Mouse (Mus musculus): ENCODE measurements around the gene Krtap5-5. TPM values are rescaled to one million over a fixed set of nuclear protein-coding genes. Genes with fewer than 3 reads are reported as not detected.

The Krtap5-5 gene
- total RNA-seq, 2 experiments from 2014 or later, result not detected

Other genes starting within 250 kb of the Krtap5-5 start
- 10 to 100 TPM; 27.0 to 29.1 TPM for gene Mob2, start 168.9 kb downstream of the Krtap5-5 start, total RNA-seq (2021)
- gene Dusp8, start 134.1 kb downstream of the Krtap5-5 start, total RNA-seq (2021), result 100 to 1,000 TPM; 127 to 139 TPM
- gene Gm45618, start 109.2 kb downstream of the Krtap5-5 start, total RNA-seq (2021), result not detected
- not detected for gene Gm39115, start 93.9 kb downstream of the Krtap5-5 start, total RNA-seq (2021)
- gene Gm45337, start 85.4 kb downstream of the Krtap5-5 start, total RNA-seq (2021), result not detected
- not detected for gene Gm29735, start 72.9 kb downstream of the Krtap5-5 start, total RNA-seq (2021)
- gene Gm4553, start 64.2 kb downstream of the Krtap5-5 start, total RNA-seq (2021), result not detected
- gene Krtap5-2, start 54.0 kb downstream of the Krtap5-5 start, total RNA-seq (2021), result not detected
- gene Gm10153, start 39.6 kb downstream of the Krtap5-5 start, total RNA-seq (2021), result not detected
- not detected for gene Krtap5-3, start 28.6 kb downstream of the Krtap5-5 start, total RNA-seq (2021)
- gene Gm7579, start 18.1 kb downstream of the Krtap5-5 start, total RNA-seq (2021), result not detected
- not detected for gene Gm40460, start 11.1 kb upstream of the Krtap5-5 start, total RNA-seq (2021)
- not detected for gene Gm2431, start 28.4 kb upstream of the Krtap5-5 start, total RNA-seq (2021)
- not detected for gene Gm4559, start 44.4 kb upstream of the Krtap5-5 start, total RNA-seq (2021)
- not detected for gene Krtap5-1, start 67.1 kb upstream of the Krtap5-5 start, total RNA-seq (2021)
- not detected for gene Krtap5-4, start 73.6 kb upstream of the Krtap5-5 start, total RNA-seq (2021)
- gene Ifitm10, start 143.8 kb upstream of the Krtap5-5 start, total RNA-seq (2021), result 10 to 100 TPM; 40.7 to 41.8 TPM
- 10 to 100 TPM in 1 of 2 experiments, 1 to 10 TPM in 1; 3.2 to 10.3 TPM for gene Gm49369, start 152.7 kb upstream of the Krtap5-5 start, total RNA-seq (2021)
- 100 to 1,000 TPM; 313 to 344 TPM for gene Ctsd, start 158.1 kb upstream of the Krtap5-5 start, total RNA-seq (2021)
- not detected for gene Syt8, start 204.9 kb upstream of the Krtap5-5 start, total RNA-seq (2021)
- gene Tnni2, start 211.8 kb upstream of the Krtap5-5 start, total RNA-seq (2021), result under 1 TPM in 1 of 2 experiments, not detected in 1; 0.70 TPM
- 1 to 10 TPM; 2.2 to 4.2 TPM for gene Lsp1, start 230.8 kb upstream of the Krtap5-5 start, total RNA-seq (2021)